Mouse (Mus musculus) forebrain, embryonic 11.5 days (tissue): ENCODE measurements around the gene Myo9a. TPM values are rescaled to one million over a fixed set of nuclear protein-coding genes. Genes with fewer than 3 reads are reported as not detected.
A peak's percentile ranks its signal among the peaks of the same experiment; 100 is the strongest.

Experiments used
- ATAC-seq: fragments of 200-750 bp; cut with Nextera tagmentation; replicated peaks from 2 replicates; pipeline ENCODE4 v1.8.0; 2017; ENCODE audit warnings: moderate TSS enrichment; ENCODE audit not compliant: low FRiP score
- DNase-seq: peaks from one replicate; pipeline ENCODE4 v3.0.0-alpha.2; 2017; ENCODE audit warnings: low spot score
- H3K27ac ChIP-seq: fragments of 300-500 bp; sonication (generic); 2 replicates; pipeline ENCODE4 v1.5.1; 2014; ENCODE audit warnings: low read depth, low read length
- H3K27me3 ChIP-seq: fragments of 300-500 bp; sonication (generic); 2 replicates; pipeline ENCODE4 v1.6.1; 2014; ENCODE audit warnings: mild to moderate bottlenecking, low read length, mixed read lengths; ENCODE audit not compliant: control insufficient read depth, insufficient read depth
- H3K36me3 ChIP-seq: fragments of 300-500 bp; sonication (generic); 2 replicates; pipeline ENCODE4 v1.6.1; 2014; ENCODE audit warnings: mild to moderate bottlenecking, low read length, moderate library complexity, mixed read lengths; ENCODE audit not compliant: control insufficient read depth, insufficient read depth
- H3K4me1 ChIP-seq: fragments of 300-500 bp; sonication (generic); replicated peaks from 2 replicates; pipeline ENCODE4 v1.6.1; 2014; ENCODE audit warnings: low read length, mixed read lengths; ENCODE audit not compliant: control insufficient read depth, insufficient read depth
- H3K4me2 ChIP-seq: fragments of 300-500 bp; sonication (generic); 2 replicates; pipeline ENCODE4 v1.6.1; 2014; ENCODE audit warnings: low read depth, mild to moderate bottlenecking, low read length, moderate library complexity, mixed read lengths; ENCODE audit not compliant: severe bottlenecking
- H3K4me3 ChIP-seq: fragments of 300-500 bp; sonication (generic); 2 replicates; pipeline ENCODE4 v1.5.1; 2014; ENCODE audit warnings: low read depth, low read length
- H3K9ac ChIP-seq: fragments of 300-500 bp; sonication (generic); 2 replicates; pipeline ENCODE4 v1.6.1; 2014; ENCODE audit warnings: low read length
- H3K9me3 ChIP-seq: fragments of 300-500 bp; sonication (generic); 2 replicates; pipeline ENCODE4 v1.6.1; 2016; ENCODE audit warnings: low read length, mixed read lengths; ENCODE audit not compliant: control insufficient read depth
- WGBS: fragments of 180-500 bp; shearing (Covaris S2); extraction: QIAGEN DNeasy Blood & Tissue Kit; methylation state at CpG from one replicate; pipeline ENCODE4 v1.1.7; 2014; 5-methylcytosine and 5-hydroxymethylcytosine counted together
- polyA plus RNA-seq: library from polyadenylated mRNA; unstranded; fragments of >200 nt; fragmentation: Nextera tagmentation; extraction: Ambion mirVana; gene quantifications from 2 replicates; pipeline ENCODE4 v1.2.1, GENCODE M21; 2014

Myo9a gene
- polyA plus RNA-seq, 1 experiment from 2014 or later = 18.4 TPM

DNA sequence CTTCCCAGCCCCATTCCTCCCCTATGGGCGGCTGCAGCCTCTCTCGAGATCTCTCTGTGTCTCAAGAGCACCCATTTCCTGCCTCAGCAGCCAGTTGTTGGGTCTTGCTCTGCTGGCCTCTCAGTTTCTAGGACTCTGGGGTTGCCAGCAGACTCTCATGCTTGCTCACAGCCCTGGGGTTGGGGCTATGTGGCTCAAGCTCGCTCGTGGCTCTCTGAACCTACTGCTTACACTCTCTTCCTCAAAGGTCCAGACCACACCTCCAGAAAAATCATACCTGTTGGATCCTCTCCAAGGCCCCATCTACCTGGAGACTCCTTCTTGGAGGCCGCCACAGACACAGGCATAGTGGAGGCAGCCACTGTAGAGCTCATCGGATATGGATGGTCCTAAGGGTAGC is 198.8 kb downstream of the Myo9a start:
- DNase-seq (no peak), ATAC-seq (no peak)
- Histone ChIP-seq H3K4me3 (no peak overlapping the region), H3K4me2 (no peak overlapping the region), H3K27ac (no peak overlapping the region), H3K9me3 (no peaks in the 10 kb centered on the region), H3K27me3 (no peaks in the 10 kb centered on the region), H3K36me3 (no peaks in the 10 kb centered on the region), H3K9ac (no peak overlapping the region), H3K4me1 (no peaks in the 10 kb centered on the region)
- 85% methylated on average over 6 of the region's 6 CpGs for WGBS

DNA sequence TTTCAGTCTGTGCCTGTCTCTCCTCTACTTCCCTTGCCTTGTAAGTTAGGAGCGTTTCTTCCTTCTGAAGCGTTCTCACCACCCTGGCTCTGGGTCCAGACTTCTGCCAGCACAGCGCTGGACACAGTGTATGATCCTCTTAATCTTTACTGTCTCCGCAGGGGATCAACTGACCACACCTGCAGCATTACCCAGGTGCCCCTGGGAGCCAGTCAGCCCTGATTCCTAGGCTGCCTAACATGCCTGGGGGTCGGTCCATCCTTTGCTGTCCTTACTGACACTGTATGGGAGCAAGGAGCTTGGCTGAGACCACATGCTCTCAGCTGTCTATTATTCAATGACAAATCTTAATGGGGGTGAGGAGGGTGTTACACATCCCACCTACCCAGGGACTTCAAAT is 199.3 kb downstream of the Myo9a start:
- DNase-seq (no peak), ATAC-seq (no peak)
- H3K4me2 ChIP-seq = no peak overlapping the region
- H3K27ac ChIP-seq = no peak overlapping the region
- H3K36me3 ChIP-seq = no peaks in the 10 kb centered on the region
- no peak overlapping the region for H3K4me3 ChIP-seq
- no peak overlapping the region for H3K9ac ChIP-seq
- no peaks in the 10 kb centered on the region for H3K9me3 ChIP-seq
- H3K27me3 ChIP-seq = no peaks in the 10 kb centered on the region
- 85% methylated on average over 5 of the region's 5 CpGs for WGBS
- H3K4me1 ChIP-seq = no peaks in the 10 kb centered on the region

DNA sequence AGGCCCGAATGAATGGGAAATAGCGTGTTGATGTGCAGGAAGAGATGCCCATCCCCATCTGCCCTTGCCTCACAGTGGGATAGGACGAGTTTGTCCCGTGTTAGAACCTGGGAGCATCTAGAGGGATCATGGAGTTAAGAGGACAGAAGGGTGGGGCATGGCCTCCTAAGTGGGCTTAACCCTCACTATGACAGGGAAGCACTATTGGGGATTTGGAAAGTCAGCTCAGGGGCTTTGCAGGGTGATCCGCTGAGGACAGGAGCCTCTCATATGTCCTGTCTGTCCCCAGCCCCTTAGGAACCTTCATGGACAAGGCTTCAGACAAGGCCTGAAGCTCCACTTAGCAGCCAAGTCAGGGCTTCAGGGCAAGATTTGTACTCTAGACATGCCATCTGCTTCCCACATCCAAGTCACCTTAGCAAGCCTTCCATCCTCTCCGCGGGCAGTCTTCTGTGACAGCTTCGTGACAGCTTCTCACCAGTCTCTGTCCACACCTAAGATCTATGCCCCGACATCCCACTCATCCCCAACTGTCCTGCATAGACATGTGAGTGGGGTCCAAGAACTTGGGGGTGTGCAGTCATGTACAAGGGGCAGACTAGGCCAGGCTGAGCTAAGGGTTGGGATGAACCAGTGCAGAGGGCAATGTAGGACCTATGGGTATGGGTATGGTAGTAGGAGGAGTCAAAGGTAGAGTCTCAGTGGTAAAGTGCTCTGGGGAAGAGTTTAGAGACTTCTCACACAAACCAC is 200.5 kb downstream of the Myo9a start:
- Histone ChIP-seq H3K36me3 (no peaks in the 10 kb centered on the region), H3K4me2 (no peak overlapping the region), H3K9me3 (no peaks in the 10 kb centered on the region), H3K27ac (no peak overlapping the region), H3K27me3 (no peaks in the 10 kb centered on the region), H3K4me3 (no peak overlapping the region), H3K4me1 (no peaks in the 10 kb centered on the region), H3K9ac (no peak overlapping the region)
- DNase-seq (peak; percentile 30), ATAC-seq (no peak)
- 88% methylated on average over 9 of the region's 9 CpGs for WGBS

DNA sequence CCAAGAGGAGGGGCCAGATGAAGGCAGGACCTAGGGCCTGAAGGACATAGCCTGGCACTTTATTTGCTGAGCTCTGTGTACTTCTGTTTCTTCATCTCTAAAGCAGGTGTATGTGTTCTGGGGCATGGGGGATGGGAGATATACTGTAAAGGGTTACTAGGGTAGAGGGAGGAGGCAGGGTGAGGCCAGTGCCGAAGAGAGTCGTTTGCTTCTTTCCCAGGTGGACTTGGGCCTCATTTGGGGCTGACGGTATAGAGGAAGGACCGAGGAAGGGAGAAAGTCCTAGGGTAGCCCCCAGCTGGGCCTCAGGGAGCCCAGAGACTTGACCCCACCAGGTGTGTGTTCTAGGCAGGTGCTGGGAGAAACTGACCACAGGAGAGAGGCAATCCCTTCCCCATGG is 201.2 kb downstream of the Myo9a start:
- Histone ChIP-seq H3K36me3 (no peaks in the 10 kb centered on the region), H3K27me3 (no peaks in the 10 kb centered on the region), H3K4me3 (no peak overlapping the region), H3K4me2 (no peak overlapping the region), H3K27ac (no peak overlapping the region), H3K4me1 (no peaks in the 10 kb centered on the region), H3K9ac (no peak overlapping the region), H3K9me3 (no peaks in the 10 kb centered on the region)
- no peak for ATAC-seq
- 72% methylated on average over 4 of the region's 4 CpGs for WGBS
- DNase-seq = no peak

DNA sequence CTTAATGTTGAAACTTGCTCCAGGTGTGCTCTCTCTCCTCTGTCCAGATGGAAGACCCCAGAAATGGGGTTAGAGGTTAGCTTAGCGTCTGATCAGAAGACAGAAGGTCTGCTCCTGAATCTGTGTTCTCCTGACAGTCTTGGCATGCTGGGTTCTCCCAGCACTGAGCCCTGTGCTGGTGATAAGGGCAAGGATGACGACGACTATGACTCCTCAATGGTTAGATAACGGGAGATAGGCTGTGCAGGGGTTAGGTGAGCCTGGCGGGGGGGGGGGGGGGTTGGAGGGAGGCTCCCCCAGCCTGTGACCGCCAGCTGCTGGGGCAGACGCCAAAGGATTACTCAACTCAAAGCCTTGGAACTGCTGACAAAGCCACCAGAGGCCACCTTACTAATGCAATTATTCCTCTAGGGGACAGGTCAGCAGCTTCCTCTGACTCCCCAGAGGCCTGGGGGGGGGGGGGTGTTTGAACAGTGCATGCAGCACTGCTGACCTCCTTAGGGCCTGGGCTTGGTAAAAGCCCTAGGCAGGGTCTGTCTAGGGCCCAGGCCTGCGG is 201.9 kb downstream of the Myo9a start:
- H3K27me3 ChIP-seq = no peaks in the 10 kb centered on the region
- 58% methylated on average over 8 of the region's 8 CpGs for WGBS
- no peaks in the 10 kb centered on the region for H3K9me3 ChIP-seq
- no peaks in the 10 kb centered on the region for H3K4me1 ChIP-seq
- ATAC-seq (no peak), DNase-seq (no peak)
- H3K4me3 ChIP-seq = no peak overlapping the region
- no peak overlapping the region for H3K4me2 ChIP-seq
- no peak overlapping the region for H3K9ac ChIP-seq
- H3K36me3 ChIP-seq = no peaks in the 10 kb centered on the region
- no peak overlapping the region for H3K27ac ChIP-seq

DNA sequence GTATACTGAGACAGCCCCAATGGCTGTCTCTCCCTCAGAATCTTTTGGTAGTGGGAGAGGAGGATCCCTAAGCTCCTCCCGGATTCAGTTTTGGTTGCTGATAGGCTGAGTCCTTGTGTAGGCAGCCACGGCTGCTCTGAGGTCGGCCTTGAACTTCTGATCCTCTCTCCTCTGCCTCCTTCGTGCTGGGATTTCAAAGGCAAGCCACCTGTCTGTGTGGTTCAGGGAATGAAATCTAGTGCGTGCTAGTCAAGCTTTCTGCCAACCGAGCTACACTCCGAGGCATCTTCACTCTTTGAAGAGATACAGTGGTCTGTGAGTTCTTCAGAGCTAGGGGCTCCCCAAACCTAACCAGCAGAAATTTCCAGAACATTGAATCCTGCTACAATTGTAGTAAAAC is 202.9 kb downstream of the Myo9a start:
- Histone ChIP-seq H3K4me1 (no peaks in the 10 kb centered on the region), H3K27me3 (no peaks in the 10 kb centered on the region), H3K36me3 (no peaks in the 10 kb centered on the region), H3K4me3 (no peak overlapping the region), H3K27ac (no peak overlapping the region), H3K9ac (no peak overlapping the region), H3K9me3 (no peaks in the 10 kb centered on the region), H3K4me2 (no peak overlapping the region)
- no peak for ATAC-seq
- 86% methylated on average over 7 of the region's 7 CpGs for WGBS
- DNase-seq = no peak

DNA sequence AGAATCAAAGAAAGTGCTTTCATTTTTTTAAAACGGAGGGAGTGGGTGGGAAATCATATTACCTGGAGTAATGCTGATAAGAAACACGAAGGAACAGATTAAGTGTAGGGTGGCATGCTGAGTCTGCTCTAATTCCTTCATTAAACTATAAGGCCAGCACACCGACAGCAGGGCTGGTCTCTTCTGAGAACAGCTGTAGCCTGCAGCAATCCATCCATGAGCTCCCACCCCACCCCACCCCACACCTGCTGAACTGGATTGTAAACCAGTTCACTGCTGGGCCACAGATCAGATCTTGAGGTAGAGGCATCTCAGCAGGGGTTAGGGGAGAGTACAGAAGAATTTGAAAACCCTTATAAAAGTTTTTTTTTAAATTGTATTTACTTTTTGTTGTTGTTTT is 204.5 kb downstream of the Myo9a start:
- H3K4me1 ChIP-seq = no peaks in the 10 kb centered on the region
- H3K4me2 ChIP-seq = no peak overlapping the region
- no peak overlapping the region for H3K27ac ChIP-seq
- 59% methylated on average over 3 of the region's 3 CpGs for WGBS
- H3K36me3 ChIP-seq = no peaks in the 10 kb centered on the region
- H3K4me3 ChIP-seq = no peak overlapping the region
- no peak for DNase-seq
- no peaks in the 10 kb centered on the region for H3K27me3 ChIP-seq
- no peak overlapping the region for H3K9ac ChIP-seq
- ATAC-seq = no peak
- H3K9me3 ChIP-seq = no peaks in the 10 kb centered on the region

DNA sequence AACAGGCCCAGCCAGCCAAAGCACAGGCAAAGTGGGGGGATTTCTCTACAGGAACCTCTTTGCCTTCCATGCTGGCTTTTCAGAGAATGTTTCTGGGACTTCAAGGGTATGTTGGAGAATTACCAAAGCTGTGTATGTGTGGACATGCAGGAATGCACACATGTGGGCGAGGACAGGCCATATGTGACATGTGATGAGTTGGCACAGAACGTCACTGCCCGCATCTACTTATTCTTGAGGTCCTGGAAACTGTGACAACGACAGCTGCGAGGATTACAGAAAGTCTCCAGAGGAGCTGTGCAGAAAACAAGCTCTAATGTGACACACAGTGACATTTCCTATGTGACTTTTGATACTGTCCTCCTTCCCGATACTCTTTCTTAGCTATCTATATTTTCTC is 205.0 kb downstream of the Myo9a start:
- Histone ChIP-seq H3K36me3 (no peaks in the 10 kb centered on the region), H3K27me3 (no peaks in the 10 kb centered on the region), H3K4me3 (no peak overlapping the region), H3K4me2 (no peak overlapping the region), H3K4me1 (no peaks in the 10 kb centered on the region), H3K27ac (no peak overlapping the region), H3K9ac (no peak overlapping the region), H3K9me3 (no peaks in the 10 kb centered on the region)
- 85% methylated on average over 6 of the region's 6 CpGs for WGBS
- no peak for DNase-seq
- ATAC-seq = no peak

DNA sequence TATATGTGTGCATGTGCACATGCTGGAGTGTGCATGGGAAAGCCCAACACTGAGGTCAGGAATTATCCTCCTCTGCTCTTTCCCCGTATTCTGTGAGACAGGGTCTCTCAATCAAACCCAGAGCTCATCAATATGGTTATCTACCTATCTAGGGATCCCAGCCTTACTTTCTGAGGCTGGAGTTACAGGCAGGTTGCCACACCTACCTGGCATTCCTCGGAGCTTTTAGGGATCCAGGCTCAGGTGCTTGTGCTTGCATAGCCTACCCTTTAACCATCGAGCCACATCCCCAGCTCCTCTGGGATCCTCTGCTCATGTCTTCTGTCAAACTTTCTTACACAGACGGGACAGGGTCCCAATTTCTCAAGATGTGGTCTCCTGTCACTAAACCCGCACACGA is 205.8 kb downstream of the Myo9a start:
- no peak overlapping the region for H3K9ac ChIP-seq

More for the DNA sequence above, 205.8 kb downstream of the Myo9a start:
- no peak for DNase-seq
- no peak overlapping the region for H3K27ac ChIP-seq
- no peaks in the 10 kb centered on the region for H3K4me1 ChIP-seq
- no peak overlapping the region for H3K4me2 ChIP-seq
- no peaks in the 10 kb centered on the region for H3K9me3 ChIP-seq
- H3K27me3 ChIP-seq = no peaks in the 10 kb centered on the region
- ATAC-seq = no peak
- WGBS = 52% methylated on average over 6 of the region's 6 CpGs
- H3K4me3 ChIP-seq = no peak overlapping the region
- H3K36me3 ChIP-seq = no peaks in the 10 kb centered on the region
